Mouse (Mus musculus) intestine, embryonic 15.5 days (tissue): ENCODE results near the gene Tmem54. TPM values are rescaled to one million over a fixed set of nuclear protein-coding genes. Genes with fewer than 3 reads are reported as not detected.

Experiments used
- ATAC-seq: fragments of 200-750 bp; cut with Nextera tagmentation; 2 replicates; pipeline ENCODE4 v1.8.0; 2017; ENCODE audit warnings: moderate TSS enrichment, moderate library complexity
- H3K27ac ChIP-seq: fragments of 300-500 bp; sonication (generic); 2 replicates; pipeline ENCODE4 v1.5.1; 2015; ENCODE audit warnings: mild to moderate bottlenecking, inconsistent platforms
- H3K27me3 ChIP-seq: fragments of 300-500 bp; sonication (generic); replicated peaks from 2 replicates; pipeline ENCODE4 v1.6.1; 2015; ENCODE audit warnings: inconsistent platforms
- H3K36me3 ChIP-seq: fragments of 300-500 bp; sonication (generic); 2 replicates; pipeline ENCODE4 v1.6.1; 2015; ENCODE audit warnings: inconsistent platforms
- H3K4me1 ChIP-seq: fragments of 300-500 bp; sonication (generic); replicated peaks from 2 replicates; pipeline ENCODE4 v1.6.1; 2015; ENCODE audit warnings: inconsistent platforms
- H3K4me2 ChIP-seq: fragments of 300-500 bp; sonication (generic); replicated peaks from 2 replicates; pipeline ENCODE4 v1.6.1; 2015; ENCODE audit warnings: mild to moderate bottlenecking, inconsistent platforms
- H3K4me3 ChIP-seq: fragments of 300-500 bp; sonication (generic); replicated peaks from 2 replicates; pipeline ENCODE4 v1.5.1; 2015; ENCODE audit warnings: inconsistent platforms
- H3K9ac ChIP-seq: fragments of 300-500 bp; sonication (generic); 2 replicates; pipeline ENCODE4 v1.6.1; 2015; ENCODE audit warnings: inconsistent platforms
- H3K9me3 ChIP-seq: fragments of 300-500 bp; sonication (generic); 2 replicates; pipeline ENCODE4 v1.6.1; 2016; ENCODE audit warnings: inconsistent platforms
- WGBS: fragments of 180-500 bp; shearing (Covaris S2); methylation state at CpG from one replicate; pipeline ENCODE4 v1.1.7; 2015; 5-methylcytosine and 5-hydroxymethylcytosine counted together
- polyA plus RNA-seq: library from polyadenylated mRNA; unstranded; fragments of >200 nt; fragmentation: Nextera tagmentation; extraction: Ambion mirVana; gene quantifications from 2 replicates; pipeline ENCODE4 v1.2.1, GENCODE M21; 2015

Gene Tmem54
- polyA plus RNA-seq, 1 experiment from 2014 or later: 90.0 TPM

DNA sequence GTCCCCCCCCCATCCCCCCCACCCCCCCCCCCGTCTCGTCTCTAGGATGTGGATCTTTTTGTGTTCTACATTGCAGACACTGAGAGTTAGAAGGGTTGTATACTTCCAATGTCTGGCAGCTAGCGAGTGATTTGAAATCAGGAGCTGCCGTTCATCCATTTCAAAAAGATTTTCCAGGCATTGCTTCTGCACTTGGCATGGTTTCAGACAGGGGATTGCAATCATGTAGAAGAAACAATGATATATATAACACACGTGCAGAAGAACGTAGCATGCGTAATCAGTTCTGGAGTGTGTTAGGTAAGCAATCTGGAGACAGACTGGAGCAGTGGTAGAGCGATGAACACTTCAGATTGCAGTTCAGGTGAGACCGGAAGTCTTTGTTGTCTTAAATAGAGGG lies 16.8 kb downstream of the Tmem54 start:
- H3K4me3 ChIP-seq: no peak overlapping the region
- 25% methylated on average over 9 of the region's 9 CpGs for WGBS

DNA sequence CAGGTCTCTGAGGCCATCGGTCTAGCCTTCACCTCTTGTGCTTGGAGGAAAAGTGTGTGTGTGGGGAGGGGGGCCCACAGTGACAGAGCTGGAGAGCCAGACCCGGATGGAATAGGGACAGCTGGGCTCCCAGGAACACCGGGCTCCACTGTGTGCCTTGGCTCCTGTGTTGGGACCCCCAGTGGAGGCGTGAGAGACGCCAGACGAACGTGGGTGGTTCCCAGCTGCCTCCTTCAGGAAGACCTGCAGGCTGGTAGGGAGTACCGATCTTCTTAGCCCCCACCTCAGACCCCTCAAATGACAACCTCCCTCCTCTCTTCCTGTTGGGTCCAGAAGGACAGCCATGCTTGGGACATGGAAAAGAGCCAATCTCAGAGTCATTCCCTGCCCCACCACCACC lies 17.4 kb downstream of the Tmem54 start:
- Histone ChIP-seq H3K36me3 (no peaks in the 10 kb centered on the region), H3K9me3 (no peaks in the 10 kb centered on the region), H3K27ac (no peak overlapping the region), H3K4me1 (peaks cover 31% of the 10 kb centered on the region), H3K27me3 (peaks cover 52% of the 10 kb centered on the region), H3K4me2 (no peak overlapping the region), H3K9ac (no peak overlapping the region), H3K4me3 (no peak overlapping the region)
- WGBS: 27% methylated on average over 8 of the region's 8 CpGs
- no peak for ATAC-seq

More for the DNA sequence above, 16.8 kb downstream of the Tmem54 start:
- ATAC-seq: no peak
- Histone ChIP-seq H3K36me3 (no peaks in the 10 kb centered on the region), H3K9me3 (no peaks in the 10 kb centered on the region), H3K27ac (no peak overlapping the region), H3K4me1 (peaks cover 31% of the 10 kb centered on the region), H3K9ac (no peak overlapping the region), H3K4me2 (no peak overlapping the region), H3K27me3 (peaks cover 52% of the 10 kb centered on the region)

DNA sequence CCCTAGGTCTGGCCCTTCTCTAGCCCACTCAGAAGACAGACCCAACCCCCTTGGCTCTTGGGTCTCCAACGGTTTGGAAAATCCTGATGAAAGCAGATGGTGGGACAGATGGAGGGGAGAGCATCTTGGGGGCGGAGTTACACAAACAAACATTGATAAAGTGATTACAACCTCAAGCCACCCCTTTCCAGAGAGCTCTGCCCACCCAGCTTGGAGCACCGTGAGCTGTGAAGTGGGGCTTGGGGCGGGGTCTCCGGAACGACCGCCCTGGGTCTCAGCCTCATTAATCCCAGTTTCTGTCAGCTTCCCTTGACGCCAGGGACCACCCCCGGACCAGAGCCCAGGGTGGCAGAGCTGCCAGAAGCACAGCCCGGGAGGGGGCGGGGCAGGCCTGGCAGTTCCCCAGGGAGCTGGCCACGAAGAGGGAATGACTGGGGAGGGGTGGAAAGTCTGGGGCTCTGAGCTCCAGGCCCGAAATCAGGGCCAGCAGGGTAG lies 19.4 kb downstream of the Tmem54 start:
- H3K4me3 ChIP-seq: peak overlapping the region; percentile 9; the same call in 1 of the 2 replicates
- no peak for ATAC-seq

DNA sequence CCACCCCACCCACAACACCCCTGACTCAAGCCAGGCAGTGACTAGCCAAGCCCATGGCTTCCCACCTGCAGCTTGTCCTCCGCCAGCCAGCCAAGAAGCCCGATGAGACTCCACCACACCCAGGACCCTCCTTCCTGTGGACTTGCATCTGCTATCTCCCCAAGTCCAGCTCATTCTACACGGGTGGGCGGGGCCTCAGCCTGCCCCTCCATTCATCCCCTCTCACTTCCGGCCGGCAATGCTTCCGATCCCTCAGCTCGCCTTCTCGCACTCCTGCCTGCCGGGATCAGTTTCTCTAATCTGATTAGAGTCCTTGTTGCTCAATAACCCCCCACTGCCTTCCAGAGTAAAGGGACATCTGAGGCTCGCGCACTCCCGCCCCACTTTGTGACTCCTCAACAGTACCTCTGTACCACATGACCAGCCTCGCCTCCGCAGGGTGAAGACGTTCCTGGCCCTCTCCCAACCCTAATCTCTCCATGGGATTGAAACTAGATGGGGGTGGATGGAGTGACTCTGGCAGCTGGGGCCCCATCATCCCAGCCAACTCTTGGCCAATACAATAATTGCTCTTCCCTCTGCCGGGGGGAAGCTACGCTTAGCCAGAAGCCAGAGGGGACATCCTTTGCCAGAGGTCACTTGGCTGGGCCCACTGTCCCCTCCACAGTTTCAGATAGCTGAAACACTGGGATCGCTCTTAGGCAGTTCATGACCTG lies 20.5 kb downstream of the Tmem54 start:
- WGBS: 17% methylated on average over 19 of the region's 19 CpGs
- peak overlapping the region; percentile 50 for H3K4me2 ChIP-seq
- no peaks in the 10 kb centered on the region for H3K9me3 ChIP-seq
- H3K36me3 ChIP-seq: no peaks in the 10 kb centered on the region
- ATAC-seq: 0 out of 2 replicates have a peak, but pooled peaks have one; percentile 14
- no peak overlapping the region for H3K9ac ChIP-seq
- H3K4me3 ChIP-seq: peak overlapping the region; percentile 18; the same call in 1 of the 2 replicates
- H3K27ac ChIP-seq: no peak overlapping the region
- H3K27me3 ChIP-seq: peaks cover 32% of the 10 kb centered on the region
- H3K4me1 ChIP-seq: peaks cover 42% of the 10 kb centered on the region

More for the DNA sequence above, 19.4 kb downstream of the Tmem54 start:
- peaks cover 40% of the 10 kb centered on the region for H3K27me3 ChIP-seq
- no peaks in the 10 kb centered on the region for H3K36me3 ChIP-seq
- H3K9ac ChIP-seq: no peak overlapping the region
- H3K27ac ChIP-seq: no peak overlapping the region
- H3K4me1 ChIP-seq: peaks cover 35% of the 10 kb centered on the region
- WGBS: 5% methylated on average over 13 of the region's 13 CpGs
- peak overlapping the region; percentile 34 for H3K4me2 ChIP-seq
- H3K9me3 ChIP-seq: no peaks in the 10 kb centered on the region

DNA sequence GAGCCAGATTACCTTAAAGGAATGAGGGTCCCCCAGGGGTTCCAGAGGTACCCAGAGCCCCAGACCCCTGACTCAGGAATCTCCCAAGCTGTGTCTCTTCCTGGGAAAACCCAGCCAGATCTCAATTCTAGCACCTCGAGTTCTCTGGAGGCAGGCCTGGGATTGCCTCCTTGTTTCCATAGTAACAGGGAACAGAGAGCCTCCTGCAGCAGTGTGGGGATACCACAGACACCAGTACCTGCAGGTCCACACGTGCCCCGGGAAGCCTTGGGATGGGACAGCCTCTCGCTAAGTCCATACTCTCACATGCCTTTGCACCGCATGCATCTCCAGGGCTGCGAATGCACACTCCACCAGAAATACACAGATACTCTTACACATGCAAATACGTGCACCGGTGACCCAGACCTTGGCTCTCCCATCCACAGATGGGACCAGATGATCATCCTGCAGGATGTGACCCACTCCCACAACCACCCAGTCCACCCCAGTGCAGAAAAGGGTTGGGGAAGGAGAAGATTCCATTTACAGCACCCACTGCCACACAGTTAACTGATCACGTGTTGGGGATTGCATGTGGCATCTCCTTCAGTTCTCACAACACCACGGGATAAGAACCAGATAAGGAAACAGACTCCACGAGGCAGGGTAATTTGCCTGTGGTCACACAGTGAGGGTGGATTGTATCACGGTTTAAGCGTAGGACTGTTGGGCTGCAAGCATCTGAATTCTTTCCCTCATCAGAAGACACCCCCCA lies 23.4 kb downstream of the Tmem54 start:
- Histone ChIP-seq H3K27me3 (peaks cover 7% of the 10 kb centered on the region), H3K4me3 (no peak overlapping the region), H3K4me2 (no peak overlapping the region), H3K27ac (no peak overlapping the region), H3K4me1 (peaks cover 32% of the 10 kb centered on the region), H3K9me3 (no peaks in the 10 kb centered on the region), H3K36me3 (no peaks in the 10 kb centered on the region), H3K9ac (no peak overlapping the region)
- 59% methylated on average over 13 of the region's 13 CpGs for WGBS
- no peak for ATAC-seq

DNA sequence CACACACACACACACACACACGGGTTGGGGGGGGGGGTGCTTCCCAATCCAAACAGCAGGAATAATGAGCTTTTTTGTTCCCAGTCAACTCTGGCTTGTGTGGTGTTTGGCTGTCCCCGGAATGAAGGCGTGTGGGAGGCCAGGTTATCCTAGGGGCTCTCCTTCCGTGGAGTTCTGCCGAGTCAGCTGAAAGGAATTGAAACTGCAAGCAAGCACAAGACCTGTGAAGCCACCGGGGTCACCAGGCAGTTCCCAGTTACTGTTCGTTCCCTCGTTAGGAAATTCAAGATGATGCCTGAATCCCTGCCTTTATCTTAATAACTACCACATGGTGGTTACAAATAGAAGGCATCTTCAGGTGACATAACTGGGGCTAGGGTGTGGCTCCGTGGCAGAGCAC lies 24.0 kb downstream of the Tmem54 start:
- Histone ChIP-seq H3K4me2 (0 out of 2 replicates have a peak overlapping the region, but pooled peaks have one; percentile 55), H3K4me1 (peaks cover 32% of the 10 kb centered on the region), H3K27ac (no peak overlapping the region)

DNA sequence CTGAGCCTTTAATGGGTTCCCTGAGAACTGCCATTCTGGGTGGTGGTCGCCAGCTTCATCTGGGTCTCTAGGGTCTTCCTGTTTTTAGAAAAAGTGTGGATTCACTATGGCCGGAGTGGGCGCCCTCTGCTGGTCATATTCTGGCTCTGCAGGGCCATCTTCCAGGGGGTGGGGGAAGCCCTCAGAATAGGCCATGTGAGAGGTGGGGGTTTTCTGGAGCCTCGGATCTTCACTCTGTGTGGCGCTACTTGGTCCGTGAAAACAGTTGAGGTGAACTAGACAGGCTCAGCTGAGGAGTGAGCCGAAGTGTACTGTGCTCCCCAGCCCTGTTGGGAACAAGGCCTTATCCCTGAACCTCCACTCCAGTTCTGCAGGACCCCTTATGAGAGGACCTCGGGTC lies 24.8 kb downstream of the Tmem54 start:
- Histone ChIP-seq H3K4me1 (peaks cover 33% of the 10 kb centered on the region), H3K4me3 (no peak overlapping the region), H3K9ac (no peak overlapping the region), H3K27ac (no peak overlapping the region), H3K9me3 (no peaks in the 10 kb centered on the region), H3K27me3 (peaks cover 2% of the 10 kb centered on the region; the same call in 1 of the 2 replicates), H3K4me2 (peak overlapping the region; percentile 55), H3K36me3 (no peaks in the 10 kb centered on the region)
- 5% methylated on average over 8 of the region's 8 CpGs for WGBS
- ATAC-seq: peak; percentile 39

More for the DNA sequence above, 24.0 kb downstream of the Tmem54 start:
- Histone ChIP-seq H3K9ac (no peak overlapping the region), H3K9me3 (no peaks in the 10 kb centered on the region), H3K36me3 (no peaks in the 10 kb centered on the region), H3K4me3 (no peak overlapping the region), H3K27me3 (peaks cover 5% of the 10 kb centered on the region; the same call in 1 of the 2 replicates)
- ATAC-seq: no peak
- 41% methylated on average over 9 of the region's 9 CpGs for WGBS

DNA sequence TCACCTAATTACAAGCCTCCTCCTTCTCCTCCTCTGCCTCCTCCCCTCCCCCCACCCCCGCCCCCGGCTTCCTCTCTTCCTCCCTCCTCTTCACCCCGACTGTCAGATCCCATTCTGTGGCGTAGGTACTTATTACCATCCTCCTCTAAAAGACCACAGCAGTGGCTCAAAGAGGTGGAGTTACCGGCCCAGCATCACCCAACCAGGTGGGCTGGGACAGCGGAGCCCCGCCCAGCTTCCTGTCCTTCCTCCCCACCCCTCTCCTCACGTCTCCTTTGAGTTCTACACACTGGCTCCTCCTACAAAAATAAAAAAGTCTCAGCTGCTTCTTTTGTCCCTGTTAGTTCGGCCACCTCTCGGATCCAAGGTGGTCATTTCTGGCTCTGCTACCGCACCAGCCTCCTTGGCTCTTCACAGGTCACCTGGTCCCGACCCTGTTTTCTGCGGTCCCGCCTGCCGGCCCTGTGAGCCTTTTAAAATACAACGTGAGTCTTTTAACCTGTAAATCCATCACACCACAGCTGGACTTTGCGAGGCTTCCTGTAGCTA lies 25.5 kb downstream of the Tmem54 start:
- Histone ChIP-seq H3K9ac (peak overlapping the region; percentile 28), H3K27ac (no peak overlapping the region)
- ATAC-seq: peak; percentile 69

DNA sequence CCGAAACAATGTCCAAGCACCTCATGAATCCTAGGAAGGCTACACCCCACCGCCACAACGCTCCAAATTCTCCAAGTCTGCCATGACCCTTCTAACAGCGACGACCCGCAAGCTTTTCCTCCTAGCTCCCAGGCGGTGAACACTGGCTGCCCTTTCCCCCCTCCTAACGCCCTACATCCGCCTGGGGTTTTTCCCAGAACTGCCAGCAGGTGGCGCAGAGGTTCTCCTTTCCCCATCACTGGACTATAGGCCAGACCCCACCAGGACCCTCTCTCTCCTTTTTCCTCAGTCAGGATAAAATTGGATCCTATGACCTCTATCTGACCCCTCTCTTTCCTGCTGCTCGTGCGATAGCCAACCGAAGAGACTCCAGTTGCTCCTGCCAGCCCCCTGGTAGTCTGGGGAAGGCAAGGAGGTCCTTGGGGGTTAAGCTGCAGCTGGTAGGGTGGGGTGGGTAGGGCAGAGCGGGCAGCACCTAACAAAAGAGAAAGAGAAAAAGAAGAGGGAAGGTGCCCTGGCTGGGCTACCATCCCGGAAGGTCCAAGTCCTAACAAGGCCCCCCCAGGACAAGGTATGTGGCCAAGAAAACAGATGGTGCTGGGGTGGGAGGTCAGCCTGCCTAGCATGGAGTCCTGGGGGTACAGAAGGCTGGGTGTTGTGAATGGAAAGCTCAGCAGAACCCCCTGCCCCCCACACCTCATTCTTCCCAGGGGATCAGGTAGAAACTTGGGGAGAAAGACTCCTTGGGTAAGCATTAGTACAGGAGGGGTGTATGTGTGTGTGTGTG lies 29.6 kb downstream of the Tmem54 start:
- peaks cover 27% of the 10 kb centered on the region for H3K4me1 ChIP-seq
- H3K9me3 ChIP-seq: no peaks in the 10 kb centered on the region
- no peak overlapping the region for H3K4me3 ChIP-seq
- 14% methylated on average over 15 of the region's 15 CpGs for WGBS
- peaks cover 20% of the 10 kb centered on the region for H3K27me3 ChIP-seq
- ATAC-seq: peak; percentile 41; the same call in 1 of the 2 replicates
- no peak overlapping the region for H3K27ac ChIP-seq
- 0 out of 2 replicates have a peak overlapping the region, but pooled peaks have one; percentile 16 for H3K9ac ChIP-seq
- H3K4me2 ChIP-seq: peak overlapping the region; percentile 51
- H3K36me3 ChIP-seq: no peaks in the 10 kb centered on the region

More for the DNA sequence above, 25.5 kb downstream of the Tmem54 start:
- peak overlapping the region; percentile 55 for H3K4me2 ChIP-seq
- peaks cover 5% of the 10 kb centered on the region for H3K27me3 ChIP-seq
- peak overlapping the region; percentile 26 for H3K4me3 ChIP-seq
- no peaks in the 10 kb centered on the region for H3K36me3 ChIP-seq
- WGBS: 5% methylated on average over 17 of the region's 17 CpGs
- no peaks in the 10 kb centered on the region for H3K9me3 ChIP-seq
- H3K4me1 ChIP-seq: peaks cover 27% of the 10 kb centered on the region

DNA sequence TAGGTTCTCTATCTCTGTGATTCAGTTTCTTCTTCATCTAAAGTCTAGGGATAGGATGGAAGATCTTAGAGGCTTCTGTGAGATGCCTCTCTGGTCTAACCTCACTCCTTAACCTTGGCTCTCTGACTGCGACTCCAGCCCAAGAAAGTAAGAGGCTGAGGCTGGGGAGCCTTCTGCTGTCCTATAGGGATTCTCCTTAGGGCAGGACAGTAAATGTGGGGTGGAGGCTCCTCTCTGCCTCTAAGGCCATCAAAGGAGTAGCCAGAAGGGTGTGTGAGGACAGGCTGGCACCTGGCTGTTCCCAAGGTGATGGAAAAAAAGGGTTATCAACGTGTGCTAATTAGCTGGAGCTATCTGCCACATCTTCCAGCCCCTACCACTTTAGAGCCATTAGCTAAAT lies 30.3 kb downstream of the Tmem54 start:
- no peaks in the 10 kb centered on the region for H3K36me3 ChIP-seq
- no peaks in the 10 kb centered on the region for H3K9me3 ChIP-seq
- H3K27ac ChIP-seq: no peak overlapping the region
- H3K27me3 ChIP-seq: peaks cover 20% of the 10 kb centered on the region
- no peak overlapping the region for H3K4me3 ChIP-seq
- 59% methylated on average over 2 of the region's 2 CpGs for WGBS
- H3K4me2 ChIP-seq: no peak overlapping the region
- H3K9ac ChIP-seq: no peak overlapping the region
- peaks cover 21% of the 10 kb centered on the region for H3K4me1 ChIP-seq
- ATAC-seq: no peak

DNA sequence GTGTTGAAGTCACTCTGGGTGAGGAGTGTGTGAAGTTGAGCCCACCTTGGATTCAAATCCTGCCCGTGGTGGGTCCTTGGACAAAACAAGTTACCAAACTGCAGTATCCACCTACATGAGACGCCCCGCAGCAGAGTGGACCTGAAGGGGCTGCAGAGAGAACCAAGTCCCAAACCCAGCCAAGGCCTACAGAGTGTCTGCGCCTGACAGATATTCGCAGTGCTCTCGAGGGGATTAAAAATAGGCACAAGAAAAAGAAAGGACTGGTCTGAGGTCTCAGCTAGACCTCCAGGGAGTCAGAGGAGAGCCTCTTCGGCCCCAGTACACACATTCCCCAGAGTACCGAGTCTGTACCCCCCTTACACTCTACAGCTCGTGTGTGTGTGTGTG lies 30.8 kb downstream of the Tmem54 start:
- Histone ChIP-seq H3K27me3 (peaks cover 20% of the 10 kb centered on the region), H3K36me3 (no peaks in the 10 kb centered on the region), H3K4me1 (peaks cover 19% of the 10 kb centered on the region), H3K4me2 (peak overlapping the region; percentile 98), H3K4me3 (peak overlapping the region; percentile 55), H3K9me3 (no peaks in the 10 kb centered on the region), H3K9ac (peak overlapping the region; percentile 62; the same call in 1 of the 2 replicates), H3K27ac (no peak overlapping the region)
- ATAC-seq: peak; percentile 13; the same call in 1 of the 2 replicates
- 39% methylated on average over 9 of the region's 9 CpGs for WGBS
